Mouse (Mus musculus) heart, adult 2 months (tissue): ENCODE data around the gene Ccdc47. TPM values are rescaled to one million over a fixed set of nuclear protein-coding genes. Genes with fewer than 3 reads are reported as not detected.

Experiments used
- DNase-seq, 2 experiments: peaks; one replicate each; pipeline ENCODE4 v3.0.0; 2021
- H3K27ac ChIP-seq: fragments of 200-600 bp; 2 replicates; pipeline ENCODE4 v1.8.1; 2022
- H3K27me3 ChIP-seq: fragments of 200-500 bp; 2 replicates; pipeline ENCODE4 v1.6.1; 2012; ENCODE audit warnings: mild to moderate bottlenecking, low read length, inconsistent platforms, mixed read lengths; ENCODE audit not compliant: control insufficient read depth, insufficient read depth
- H3K36me3 ChIP-seq: fragments of 200-500 bp; 2 replicates; pipeline ENCODE4 v1.6.1; 2012; ENCODE audit warnings: low read length, inconsistent platforms; ENCODE audit not compliant: control insufficient read depth, insufficient read depth
- H3K4me1 ChIP-seq: fragments of 200-500 bp; 2 replicates; pipeline ENCODE4 v1.6.1; 2011; ENCODE audit warnings: low read length; ENCODE audit not compliant: control insufficient read depth, insufficient read depth
- H3K4me3 ChIP-seq: fragments of 200-600 bp; 2 replicates; pipeline ENCODE4 v1.8.1; 2022
- H3K79me2 ChIP-seq: fragments of 200-500 bp; replicated peaks from 2 replicates; pipeline ENCODE4 v1.6.1; 2012; ENCODE audit warnings: mild to moderate bottlenecking, inconsistent platforms, low read length, moderate library complexity, mixed read lengths; ENCODE audit not compliant: control insufficient read depth, insufficient read depth
- H3K9ac ChIP-seq: fragments of 200-500 bp; 2 replicates; pipeline ENCODE4 v1.6.1; 2012; ENCODE audit warnings: low read depth, mild to moderate bottlenecking, control low read depth, inconsistent platforms, low read length, mixed read lengths
- CTCF ChIP-seq: fragments of 200-600 bp; IDR thresholded peaks from 2 replicates; pipeline ENCODE4 v1.8.1; 2022; ENCODE audit warnings: antibody characterized with exemption, mild to moderate bottlenecking, moderate library complexity
- EP300 ChIP-seq: fragments of 200-500 bp; IDR thresholded peaks from 2 replicates; pipeline ENCODE4 v1.6.1; 2011; ENCODE audit warnings: low read depth, low read length, control low read depth; ENCODE audit not compliant: insufficient read depth
- POLR2A ChIP-seq: fragments of 200-500 bp; IDR thresholded peaks from 2 replicates; pipeline ENCODE4 v1.6.1; 2011; ENCODE audit warnings: mild to moderate bottlenecking, low read depth, low read length, control low read depth; ENCODE audit not compliant: insufficient read depth
- WGBS: fragments of 180-500 bp; shearing (Covaris S2); methylation state at CpG from one replicate; pipeline ENCODE4 v1.1.7; 2018; 5-methylcytosine and 5-hydroxymethylcytosine counted together
- intact Hi-C: fragments of 180-260 bp; cut with DNase I; formaldehyde crosslinking; loops from one replicate; pipeline ENCODE4 v1.15.1; 2025
- polyA plus RNA-seq: library from polyadenylated mRNA; depleted of rRNA; stranded (reverse); fragments of >200 nt; gene quantifications from 2 replicates; pipeline ENCODE4 v1.2.3, GENCODE M21; 2012
- total RNA-seq, 2 experiments: library from RNA; stranded (reverse); gene quantifications; 2 replicates each; pipeline ENCODE4 v1.2.3; 2021

Gene Ccdc47
- total and polyA plus RNA-seq, 3 experiments, result 23.7 to 82.2 (median 78.1) TPM

GRCm38 (mm10) chr11:106158930-106159215, 57.3 kb downstream of the Ccdc47 start:
- peak overlapping the region; percentile 70; the same call in 1 of the 2 replicates for H3K27ac ChIP-seq
- intact Hi-C loops, result no loop called here
- DNase-seq, result no peak
- TF ChIP-seq CTCF, result no peak
- peak overlapping the region; percentile 28 for H3K9ac ChIP-seq
- H3K27me3 ChIP-seq, result no peaks in the 10 kb centered on the region
- H3K79me2 ChIP-seq, result no peaks in the 10 kb centered on the region
- H3K4me1 ChIP-seq, result peaks cover 5% of the 10 kb centered on the region
- H3K36me3 ChIP-seq, result no peaks in the 10 kb centered on the region
- 50% methylated on average over 9 of the region's 9 CpGs for WGBS
- H3K4me3 ChIP-seq, result no peak overlapping the region

GRCm38 (mm10) chr11:106158081-106158929, 57.8 kb downstream of the Ccdc47 start:
- no peaks in the 10 kb centered on the region for H3K79me2 ChIP-seq
- no peaks in the 10 kb centered on the region for H3K27me3 ChIP-seq
- intact Hi-C loops, result no loop called here
- peaks cover 3% of the 10 kb centered on the region for H3K4me1 ChIP-seq
- no peak overlapping the region for H3K4me3 ChIP-seq
- DNase-seq, result no peak
- H3K27ac ChIP-seq, result no peak overlapping the region
- peak overlapping the region; percentile 28 for H3K9ac ChIP-seq
- TF ChIP-seq POLR2A, result no peak
- TF ChIP-seq EP300, result no peak
- peak; percentile 58 for TF ChIP-seq CTCF
- no peaks in the 10 kb centered on the region for H3K36me3 ChIP-seq
- WGBS, result 49% methylated on average over 14 of the region's 14 CpGs

GRCm38 (mm10) chr11:106157154-106157553, 59.0 kb downstream of the Ccdc47 start:
- Histone ChIP-seq H3K4me3 (no peak overlapping the region), H3K4me1 (peaks cover 1% of the 10 kb centered on the region; the same call in 1 of the 2 replicates), H3K27me3 (no peaks in the 10 kb centered on the region), H3K9ac (no peak overlapping the region), H3K79me2 (no peaks in the 10 kb centered on the region), H3K36me3 (no peaks in the 10 kb centered on the region), H3K27ac (no peak overlapping the region)
- intact Hi-C loops, result no loop called here
- TF ChIP-seq EP300 (no peak), POLR2A (no peak), CTCF (no peak)
- 76% methylated on average over 7 of the region's 7 CpGs for WGBS
- DNase-seq, result no peak

GRCm38 (mm10) chr11:106156257-106156656, 59.9 kb downstream of the Ccdc47 start:
- TF ChIP-seq EP300, result no peak
- Histone ChIP-seq H3K27me3 (no peaks in the 10 kb centered on the region), H3K27ac (no peak overlapping the region), H3K9ac (no peak overlapping the region), H3K4me3 (no peak overlapping the region), H3K36me3 (no peaks in the 10 kb centered on the region), H3K4me1 (peaks cover 1% of the 10 kb centered on the region; the same call in 1 of the 2 replicates), H3K79me2 (no peaks in the 10 kb centered on the region)
- intact Hi-C loops, result no loop called here
- 78% methylated on average over 1 of the region's 1 CpGs for WGBS
- no peak for DNase-seq

GRCm38 (mm10) chr11:106155761-106156160, 60.4 kb downstream of the Ccdc47 start:
- Histone ChIP-seq H3K36me3 (no peaks in the 10 kb centered on the region), H3K4me1 (peaks cover 1% of the 10 kb centered on the region; the same call in 1 of the 2 replicates), H3K27ac (no peak overlapping the region), H3K27me3 (no peaks in the 10 kb centered on the region), H3K9ac (no peak overlapping the region), H3K79me2 (no peaks in the 10 kb centered on the region), H3K4me3 (no peak overlapping the region)
- DNase-seq, result no peak
- TF ChIP-seq CTCF, result no peak
- no peak for TF ChIP-seq POLR2A
- no peak for TF ChIP-seq EP300
- intact Hi-C loops, result no loop called here
- 53% methylated on average over 3 of the region's 3 CpGs for WGBS

- no peak for TF ChIP-seq EP300
- no peak for TF ChIP-seq POLR2A
- no peak for TF ChIP-seq CTCF
- H3K27me3 ChIP-seq, result no peaks in the 10 kb centered on the region
- no peaks in the 10 kb centered on the region for H3K36me3 ChIP-seq
- no peak overlapping the region for H3K4me3 ChIP-seq
- no peak overlapping the region for H3K27ac ChIP-seq
- intact Hi-C loops, result no loop called here
- DNase-seq, result no peak
- WGBS, result 70% methylated on average over 2 of the region's 2 CpGs
- peaks cover 1% of the 10 kb centered on the region; the same call in 1 of the 2 replicates for H3K4me1 ChIP-seq
- no peaks in the 10 kb centered on the region for H3K79me2 ChIP-seq
- H3K9ac ChIP-seq, result no peak overlapping the region
Measured at GRCm38 (mm10) chr11:106154770-106155169, 61.4 kb downstream of the Ccdc47 start.
